ENCODE assay signal across 8 mouse cellular contexts in genomic region chr3:152122101-152122500, GRCm38 (mm10). TPM values are rescaled to one million over a fixed set of nuclear protein-coding genes. Genes with fewer than 3 reads are reported as not detected.
DNase-seq lines count a peak whose midpoint lies in the region; ATAC-seq and TF ChIP-seq lines count a peak whose summit lies in the region.

No protein-coding gene starts in this region.

- no peak for ATAC-seq in midbrain, postnatal 0 days (ENCODE audit: low FRiP score)
- ATAC-seq in heart, embryonic 11.5 days (replicated peaks; ENCODE audit: insufficient number of reproducible peaks, low FRiP score, low TSS enrichment) = 0 out of 2 replicates have a peak, but pooled peaks have one; percentile 27

- H3K36me3 ChIP-seq in midbrain, postnatal 0 days (ENCODE audit: insufficient read depth, low read length) = no peaks in the 10 kb centered on the region
- no peaks in the 10 kb centered on the region for H3K36me3 ChIP-seq in midbrain, embryonic 10.5 days
- H3K36me3 ChIP-seq in heart, embryonic 11.5 days (ENCODE audit: control insufficient read depth, insufficient read depth, low read length) = no peaks in the 10 kb centered on the region; the same call in 1 of the 2 replicates

- H3K9ac ChIP-seq in midbrain, postnatal 0 days (replicated peaks; ENCODE audit: low read length, poor library complexity, severe bottlenecking) = no peak overlapping the region
- peak overlapping the region; percentile 43; the same call in 1 of the 2 replicates for H3K9ac ChIP-seq in heart, embryonic 11.5 days (ENCODE audit: low read depth, low read length)

- no peak overlapping the region for H3K27ac ChIP-seq in midbrain, postnatal 0 days (ENCODE audit: low read depth, low read length)
- no peak overlapping the region for H3K27ac ChIP-seq in midbrain, embryonic 10.5 days (replicated peaks)
- H3K27ac ChIP-seq in bone marrow, adult 2 months (ENCODE audit: control insufficient read depth, insufficient read depth, low read depth, low read length, poor library complexity) = no peak overlapping the region; the same call in 1 of the 2 replicates
- peak overlapping the region; percentile 84 for H3K27ac ChIP-seq in heart, embryonic 11.5 days (ENCODE audit: low read depth, low read length)

- H3K4me1 ChIP-seq in midbrain, postnatal 0 days (ENCODE audit: insufficient read depth, low read length) = no peaks in the 10 kb centered on the region
- H3K4me1 ChIP-seq in midbrain, embryonic 10.5 days = no peaks in the 10 kb centered on the region
- peaks cover 4% of the 10 kb centered on the region; the same call in 1 of the 2 replicates for H3K4me1 ChIP-seq in bone marrow, adult 2 months (ENCODE audit: control insufficient read depth, insufficient read depth, low read length)
- peaks cover 43% of the 10 kb centered on the region for H3K4me1 ChIP-seq in heart, embryonic 11.5 days (ENCODE audit: control insufficient read depth, insufficient read depth, low read length)

- H3K4me2 ChIP-seq in midbrain, postnatal 0 days (ENCODE audit: low read depth, low read length, poor library complexity, severe bottlenecking) = no peak overlapping the region
- peak overlapping the region; percentile 34 for H3K4me2 ChIP-seq in heart, embryonic 11.5 days

- H3K27me3 ChIP-seq in midbrain, postnatal 0 days (ENCODE audit: insufficient read depth, low read length) = no peaks in the 10 kb centered on the region
- H3K27me3 ChIP-seq in midbrain, embryonic 10.5 days (ENCODE audit: low read depth, poor library complexity, severe bottlenecking) = no peaks in the 10 kb centered on the region
- H3K27me3 ChIP-seq in heart, embryonic 11.5 days (ENCODE audit: control insufficient read depth, insufficient read depth, low read length) = no peaks in the 10 kb centered on the region

- H3K9me3 ChIP-seq in midbrain, postnatal 0 days (ENCODE audit: low read length) = no peaks in the 10 kb centered on the region
- H3K9me3 ChIP-seq in midbrain, embryonic 10.5 days (replicated peaks) = no peaks in the 10 kb centered on the region
- no peaks in the 10 kb centered on the region for H3K9me3 ChIP-seq in heart, embryonic 11.5 days (replicated peaks; ENCODE audit: control insufficient read depth, low read length)

- 63% methylated on average over 6 of the region's 6 CpGs for WGBS in midbrain, postnatal 0 days
- 87% methylated on average over 6 of the region's 6 CpGs for WGBS in midbrain, embryonic 10.5 days
- WGBS in bone marrow, adult 2 months = 4% methylated on average over 6 of the region's 6 CpGs
- WGBS in heart, embryonic 11.5 days (ENCODE audit: insufficient replicate concordance) = 25% methylated on average over 6 of the region's 6 CpGs

- no peak for TF ChIP-seq POLR2A in bone marrow, adult 2 months (IDR thresholded peaks at IDR 0.05; ENCODE audit: borderline replicate concordance, control insufficient read depth, low read depth, low read length)

- no peak overlapping the region for H3K4me3 ChIP-seq in midbrain, postnatal 0 days (ENCODE audit: low read depth, low read length)
- no peak overlapping the region for H3K4me3 ChIP-seq in midbrain, embryonic 10.5 days
- H3K4me3 ChIP-seq in bone marrow, adult 2 months (replicated peaks; ENCODE audit: control insufficient read depth, low read depth, low read length) = peak overlapping the region; percentile 1
- no peak overlapping the region for H3K4me3 ChIP-seq in heart, embryonic 11.5 days (ENCODE audit: low read depth, low read length)

- no peak for TF ChIP-seq CTCF in midbrain, postnatal 0 days (IDR thresholded peaks at IDR 0.05)
- TF ChIP-seq CTCF in bone marrow, adult 2 months (IDR thresholded peaks at IDR 0.05; ENCODE audit: control insufficient read depth, insufficient read depth, low read length) = no peak

- DNase-seq in midbrain, postnatal 0 days (ENCODE audit: low spot score) = peak; percentile 51
- no peak for DNase-seq in midbrain, embryonic 10.5 days (ENCODE audit: low spot score)
- peak; percentile 85 to 89 for DNase-seq in kidney, postnatal 36 days
- peak; percentile 46 for DNase-seq in ovary, postnatal 14 days (ENCODE audit: low spot score)
- no peak for DNase-seq in layer of hippocampus, postnatal 14 days (ENCODE audit: low spot score in 2 of 2)
- DNase-seq in cerebellum, adult 8-10 months = no peak

RNA-seq across cellular contexts. Expression of gene Gipc2, which starts 43.9 kb away (rescaled TPM):
- 13.0 and 21.1 TPM in 2 replicates for total RNA-seq in midbrain, postnatal 0 days (2014; rRNA removed)
- polyA plus RNA-seq in midbrain, postnatal 0 days (2015; fragmentation: Nextera tagmentation; extraction: Ambion mirVana) = 10.3 and 12.8 TPM in 2 replicates
- polyA plus RNA-seq in midbrain, embryonic 10.5 days (2016; fragmentation: Nextera tagmentation; extraction: Ambion mirVana) = 0.95 and 1.5 TPM in 2 replicates
- 4.1 TPM in 1 of 2 replicates, not detected in the other for polyA plus RNA-seq in bone marrow, adult 2 months (2011; ENCODE audit: insufficient read depth, insufficient read length, low replicate concordance, missing spikeins)
- 3.8 and 4.4 TPM in 2 replicates for polyA plus RNA-seq in heart, embryonic 11.5 days (2014; fragmentation: Nextera tagmentation; extraction: Ambion mirVana)
- 1 to 10 TPM; 1.4 to 3.0 TPM for total RNA-seq in layer of hippocampus, postnatal 14 days (2021)

Comparison
In these comparisons a context has a peak if more than half of its experiments do, and no peak if none do; other contexts are left out.
1. DNase-seq: peak in midbrain, postnatal 0 days (single experiment), kidney, postnatal 36 days (2 of 2) and ovary, postnatal 14 days (single experiment); none in midbrain, embryonic 10.5 days (single experiment), layer of hippocampus, postnatal 14 days (0 of 2) and cerebellum, adult 8-10 months (single experiment).